Mouse (Mus musculus) midbrain, embryonic 14.5 days (tissue): ENCODE data around the gene Stau1. TPM values are rescaled to one million over a fixed set of nuclear protein-coding genes. Genes with fewer than 3 reads are reported as not detected.

Experiments
- ATAC-seq: fragments of 200-750 bp; cut with Nextera tagmentation; 2 replicates; pipeline ENCODE4 v1.8.0; 2017; ENCODE audit warnings: moderate number of reproducible peaks, moderate library complexity; ENCODE audit not compliant: low FRiP score, low TSS enrichment
- DNase-seq: peaks from one replicate; pipeline ENCODE4 v3.0.0-alpha.2; 2015
- H3K27ac ChIP-seq: fragments of 300-500 bp; sonication (generic); replicated peaks from 2 replicates; pipeline ENCODE4 v1.5.1; 2014; ENCODE audit warnings: mild to moderate bottlenecking, low read depth, low read length, moderate library complexity
- H3K27me3 ChIP-seq: fragments of 300-500 bp; sonication (generic); 2 replicates; pipeline ENCODE4 v1.6.1; 2014; ENCODE audit warnings: low read length, control low read depth, mixed read lengths; ENCODE audit not compliant: control insufficient read depth, insufficient read depth
- H3K36me3 ChIP-seq: fragments of 300-500 bp; sonication (generic); 2 replicates; pipeline ENCODE4 v1.6.1; 2014; ENCODE audit warnings: low read length, control low read depth; ENCODE audit not compliant: control insufficient read depth, insufficient read depth
- H3K4me1 ChIP-seq: fragments of 300-500 bp; sonication (generic); 2 replicates; pipeline ENCODE4 v1.6.1; 2014; ENCODE audit warnings: mild to moderate bottlenecking, antibody characterized with exemption, low read length, control low read depth; ENCODE audit not compliant: control insufficient read depth, insufficient read depth
- H3K4me2 ChIP-seq: fragments of 300-500 bp; sonication (generic); 2 replicates; pipeline ENCODE4 v1.6.1; 2014; ENCODE audit warnings: mild to moderate bottlenecking, low read length, moderate library complexity
- H3K4me3 ChIP-seq: fragments of 300-500 bp; sonication (generic); replicated peaks from 2 replicates; pipeline ENCODE4 v1.5.1; 2014; ENCODE audit warnings: low read depth, low read length
- H3K9ac ChIP-seq: fragments of 300-500 bp; sonication (generic); replicated peaks from 2 replicates; pipeline ENCODE4 v1.6.1; 2014; ENCODE audit warnings: mild to moderate bottlenecking, low read length, moderate library complexity
- H3K9me3 ChIP-seq: fragments of 300-500 bp; sonication (generic); 2 replicates; pipeline ENCODE4 v1.6.1; 2016; ENCODE audit warnings: low read length, control low read depth, mixed read lengths; ENCODE audit not compliant: control insufficient read depth
- WGBS: fragments of 180-500 bp; shearing (Covaris S2); extraction: QIAGEN DNeasy Blood & Tissue Kit; methylation state at CpG from one replicate; pipeline ENCODE4 v1.1.7; 2014; 5-methylcytosine and 5-hydroxymethylcytosine counted together
- polyA plus RNA-seq: library from polyadenylated mRNA; unstranded; fragments of >200 nt; fragmentation: Nextera tagmentation; extraction: Ambion mirVana; gene quantifications from 2 replicates; pipeline ENCODE4 v1.2.1, GENCODE M21; 2014

Stau1 gene
- polyA plus RNA-seq, 1 experiment from 2014 or later, result 109 TPM

DNA sequence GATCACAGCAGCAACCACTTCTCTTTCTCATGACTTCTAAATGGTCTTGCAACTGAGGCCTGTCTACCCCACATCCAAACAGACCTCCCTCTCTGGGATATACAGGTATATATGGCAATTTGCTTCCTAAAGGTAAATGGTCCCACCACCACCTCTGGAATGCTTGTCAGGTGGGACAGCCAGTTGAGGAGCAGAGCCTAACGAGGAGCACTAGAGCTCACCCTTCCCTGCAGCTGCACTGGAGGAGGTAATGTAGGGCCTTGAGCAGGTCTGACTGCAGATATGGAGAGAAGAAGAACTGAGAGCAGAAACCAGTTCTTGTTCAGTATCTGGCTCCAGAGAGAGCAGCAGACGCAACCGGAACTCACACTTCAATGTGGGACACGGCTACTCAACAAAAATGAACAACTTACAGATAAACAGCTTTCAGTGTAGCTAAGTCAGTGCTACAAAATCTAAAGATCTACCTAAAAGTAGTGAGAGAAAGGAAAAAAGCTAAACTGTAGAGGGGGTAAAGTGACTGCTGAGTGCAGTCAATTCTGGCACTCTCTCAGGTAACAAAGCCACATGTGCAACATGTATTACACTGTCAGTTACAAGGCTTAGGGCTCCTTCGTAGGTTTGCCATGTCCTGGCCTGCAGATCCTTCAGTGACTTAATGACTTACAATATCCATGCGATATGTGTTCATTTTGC is 21.8 kb downstream of the Stau1 start:
- Histone ChIP-seq H3K9me3 (no peaks in the 10 kb centered on the region), H3K9ac (no peak overlapping the region), H3K27ac (no peak overlapping the region), H3K4me1 (0 out of 2 replicates have a peak, but pooled peaks cover 3% of the 10 kb centered on the region), H3K36me3 (no peaks in the 10 kb centered on the region), H3K4me2 (no peak overlapping the region), H3K27me3 (no peaks in the 10 kb centered on the region), H3K4me3 (no peak overlapping the region)
- 90% methylated on average over 6 of the region's 6 CpGs for WGBS
- DNase-seq (no peak), ATAC-seq (no peak)

DNA sequence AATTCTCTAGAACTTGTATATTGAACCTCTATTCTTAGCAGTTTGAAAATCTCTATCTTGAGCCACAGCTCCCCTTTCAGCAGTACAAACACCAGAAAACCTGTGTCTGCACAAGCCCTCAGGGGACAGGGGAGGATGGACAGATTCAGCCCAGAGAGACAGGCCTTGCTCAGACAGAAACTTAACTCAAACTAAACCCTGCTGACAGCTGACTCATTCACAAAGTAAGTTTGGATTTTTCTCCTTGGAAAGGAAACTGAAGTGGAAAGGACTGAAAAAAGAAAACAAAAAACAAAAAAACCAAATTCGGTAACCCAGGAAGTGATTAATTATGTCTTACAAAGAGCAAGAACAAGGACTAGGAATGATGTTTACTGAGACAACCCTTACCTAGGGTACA is 22.9 kb downstream of the Stau1 start:
- DNase-seq, result no peak
- H3K9me3 ChIP-seq, result no peaks in the 10 kb centered on the region
- H3K27ac ChIP-seq, result no peak overlapping the region
- no peaks in the 10 kb centered on the region for H3K27me3 ChIP-seq
- H3K4me2 ChIP-seq, result no peak overlapping the region
- H3K4me1 ChIP-seq, result 0 out of 2 replicates have a peak, but pooled peaks cover 3% of the 10 kb centered on the region
- no peak overlapping the region for H3K9ac ChIP-seq
- no peaks in the 10 kb centered on the region for H3K36me3 ChIP-seq
- whole genome bisulfite sequencing, result 81% methylated on average over 1 of the region's 1 CpGs
- no peak overlapping the region for H3K4me3 ChIP-seq
- no peak for ATAC-seq

GRCm38 (mm10) chr2:166964773-166965172 is 31.3 kb downstream of the Stau1 start:
- no peak for DNase-seq
- WGBS, result 84% methylated on average over 2 of the region's 2 CpGs

DNA sequence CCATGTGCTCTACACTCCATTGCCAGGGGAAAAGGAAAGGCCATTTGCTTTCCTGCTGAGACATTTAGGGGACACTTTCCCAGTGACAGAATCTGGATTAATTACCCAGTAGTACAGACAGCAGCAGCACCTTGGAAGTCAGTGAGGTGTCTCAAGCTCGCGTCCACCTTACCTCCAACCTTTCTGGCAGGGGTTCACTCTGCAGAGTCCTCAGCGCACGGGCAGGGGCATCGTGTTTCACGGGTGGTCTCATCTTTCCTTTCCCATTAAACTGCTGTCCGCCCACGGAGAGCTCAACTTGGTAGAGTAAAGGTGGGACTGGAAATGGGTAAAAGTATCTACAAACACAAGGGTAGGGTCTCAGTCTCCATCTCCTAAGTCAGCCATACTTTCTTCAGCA is 32.8 kb downstream of the Stau1 start:
- ATAC-seq, result no peak
- H3K4me1 ChIP-seq, result no peaks in the 10 kb centered on the region
- no peak overlapping the region for H3K4me2 ChIP-seq
- H3K27ac ChIP-seq, result no peak overlapping the region
- H3K4me3 ChIP-seq, result no peak overlapping the region
- whole genome bisulfite sequencing, result 91% methylated on average over 8 of the region's 8 CpGs
- no peaks in the 10 kb centered on the region for H3K27me3 ChIP-seq
- no peaks in the 10 kb centered on the region for H3K9me3 ChIP-seq
- H3K36me3 ChIP-seq, result peaks cover 43% of the 10 kb centered on the region
- DNase-seq, result no peak
- H3K9ac ChIP-seq, result no peak overlapping the region

More at GRCm38 (mm10) chr2:166964773-166965172, 31.3 kb downstream of the Stau1 start:
- Histone ChIP-seq H3K9ac (no peak overlapping the region), H3K4me1 (no peaks in the 10 kb centered on the region), H3K9me3 (no peaks in the 10 kb centered on the region), H3K27me3 (no peaks in the 10 kb centered on the region), H3K27ac (no peak overlapping the region), H3K4me3 (no peak overlapping the region), H3K36me3 (peaks cover 27% of the 10 kb centered on the region), H3K4me2 (no peak overlapping the region)
- ATAC-seq, result no peak

- H3K9me3 ChIP-seq, result no peaks in the 10 kb centered on the region
- H3K27ac ChIP-seq, result no peak overlapping the region
- WGBS, result 90% methylated on average over 8 of the region's 8 CpGs
- H3K4me3 ChIP-seq, result no peak overlapping the region
- H3K4me1 ChIP-seq, result no peaks in the 10 kb centered on the region
- no peak overlapping the region for H3K9ac ChIP-seq
- no peak for ATAC-seq
- DNase-seq, result no peak
- H3K4me2 ChIP-seq, result no peak overlapping the region
- H3K27me3 ChIP-seq, result no peaks in the 10 kb centered on the region
- H3K36me3 ChIP-seq, result peaks cover 60% of the 10 kb centered on the region
Observed at GRCm38 (mm10) chr2:166960648-166961330, 35.3 kb downstream of the Stau1 start.

DNA sequence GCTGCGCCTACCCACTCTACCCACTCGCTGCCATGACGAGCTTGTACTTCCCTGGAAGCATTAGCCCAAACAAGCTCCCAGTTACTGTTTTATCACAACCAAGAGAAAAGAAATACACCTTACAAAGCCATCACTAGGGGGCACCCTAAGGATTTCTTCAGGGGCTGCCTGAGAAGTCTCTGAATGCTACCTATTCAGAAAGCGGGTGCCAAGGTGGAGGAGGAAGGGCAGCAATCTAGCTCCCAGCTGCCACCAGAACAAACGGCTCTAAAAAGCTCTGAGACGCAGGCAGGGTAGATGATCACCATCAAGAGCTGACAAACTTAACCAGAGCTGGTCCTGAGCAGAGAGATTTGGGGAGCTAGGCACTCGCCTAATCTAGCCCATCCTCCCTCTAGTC is 39.3 kb downstream of the Stau1 start:
- 64% methylated on average over 7 of the region's 7 CpGs for WGBS
- Histone ChIP-seq H3K4me2 (no peak overlapping the region), H3K9ac (no peak overlapping the region), H3K4me3 (no peak overlapping the region), H3K27ac (no peak overlapping the region), H3K27me3 (no peaks in the 10 kb centered on the region), H3K36me3 (peaks cover 88% of the 10 kb centered on the region), H3K4me1 (no peaks in the 10 kb centered on the region), H3K9me3 (no peaks in the 10 kb centered on the region)
- DNase-seq, result peak; percentile 69
- no peak for ATAC-seq

DNA sequence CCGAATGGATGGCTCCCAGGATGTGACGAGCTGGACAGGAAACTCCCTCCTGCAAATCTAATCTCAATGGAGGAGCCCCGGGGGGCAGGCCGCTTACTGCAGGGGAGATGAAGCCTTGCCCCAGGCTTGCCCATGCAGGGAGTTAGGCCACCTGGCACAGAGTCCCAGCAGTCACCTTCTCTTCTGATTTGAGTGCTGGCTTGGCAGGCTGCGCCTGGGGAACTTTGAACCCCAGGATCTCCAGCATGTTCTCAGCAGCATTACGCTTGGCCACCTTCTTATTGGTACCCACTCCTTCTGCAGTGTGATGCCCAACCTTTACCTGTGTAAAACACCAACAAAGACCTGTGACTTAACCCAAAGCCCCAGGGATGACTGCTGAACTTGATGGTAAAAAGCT is 43.9 kb downstream of the Stau1 start:
- Histone ChIP-seq H3K4me1 (no peaks in the 10 kb centered on the region), H3K4me3 (no peak overlapping the region), H3K4me2 (no peak overlapping the region), H3K36me3 (peaks cover 92% of the 10 kb centered on the region), H3K9me3 (no peaks in the 10 kb centered on the region), H3K27me3 (no peaks in the 10 kb centered on the region), H3K9ac (no peak overlapping the region), H3K27ac (no peak overlapping the region)
- DNase-seq (no peak), ATAC-seq (no peak)
- WGBS, result 88% methylated on average over 6 of the region's 6 CpGs

DNA sequence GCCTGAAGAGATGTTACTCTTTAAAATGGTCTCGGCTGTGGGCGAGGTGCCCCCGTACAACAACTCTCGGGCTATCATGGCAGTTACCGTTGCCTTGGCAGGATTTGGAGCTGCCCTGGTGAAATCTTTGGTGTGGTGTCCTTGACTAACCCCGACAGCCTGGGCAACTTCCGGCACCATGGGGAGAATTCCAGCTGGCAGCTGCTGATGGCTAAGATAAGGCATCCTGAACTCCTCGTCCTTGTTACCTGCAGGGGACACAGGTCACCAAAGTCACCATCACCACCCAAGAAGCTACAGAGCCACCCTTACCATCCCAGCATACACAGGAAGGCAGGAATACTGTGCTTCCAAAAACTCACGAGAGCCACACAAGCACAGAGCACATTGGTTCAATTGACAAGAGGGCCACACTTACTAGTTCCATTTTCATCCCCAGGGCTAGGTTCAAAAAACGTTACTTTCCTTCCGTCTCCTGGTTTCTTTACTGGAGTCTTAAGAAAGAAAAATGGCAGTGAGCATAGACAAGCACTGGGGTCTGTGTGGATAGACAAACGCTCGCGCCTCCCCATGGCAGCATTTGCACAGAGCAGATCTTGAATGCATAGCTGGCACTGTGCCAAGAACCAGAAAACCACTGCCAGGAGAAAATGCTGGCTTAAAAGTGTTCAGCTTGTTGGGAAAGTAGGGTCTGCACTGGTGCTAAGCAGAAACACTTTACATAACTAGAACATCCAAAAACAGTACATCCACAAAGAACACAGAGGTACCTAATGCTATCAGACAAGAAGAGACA is 45.0 kb downstream of the Stau1 start:
- no peaks in the 10 kb centered on the region for H3K27me3 ChIP-seq
- no peaks in the 10 kb centered on the region for H3K9me3 ChIP-seq
- H3K4me1 ChIP-seq, result no peaks in the 10 kb centered on the region
- DNase-seq (peak; percentile 77), ATAC-seq (no peak)
- 78% methylated on average over 14 of the region's 14 CpGs for WGBS
- no peak overlapping the region for H3K4me2 ChIP-seq
- H3K27ac ChIP-seq, result no peak overlapping the region
- H3K4me3 ChIP-seq, result no peak overlapping the region
- no peak overlapping the region for H3K9ac ChIP-seq
- H3K36me3 ChIP-seq, result peaks cover 99% of the 10 kb centered on the region
